Mouse (Mus musculus) naive thymus-derived CD4-positive, alpha-beta T cell, adult 2 months (primary cell): ENCODE results near the gene Olfr1264.

Experiments used
- DNase-seq: peaks from one replicate; pipeline ENCODE4 v3.0.0-alpha.2; 2011; ENCODE audit warnings: low read depth

Olfr1264 gene

DNA sequence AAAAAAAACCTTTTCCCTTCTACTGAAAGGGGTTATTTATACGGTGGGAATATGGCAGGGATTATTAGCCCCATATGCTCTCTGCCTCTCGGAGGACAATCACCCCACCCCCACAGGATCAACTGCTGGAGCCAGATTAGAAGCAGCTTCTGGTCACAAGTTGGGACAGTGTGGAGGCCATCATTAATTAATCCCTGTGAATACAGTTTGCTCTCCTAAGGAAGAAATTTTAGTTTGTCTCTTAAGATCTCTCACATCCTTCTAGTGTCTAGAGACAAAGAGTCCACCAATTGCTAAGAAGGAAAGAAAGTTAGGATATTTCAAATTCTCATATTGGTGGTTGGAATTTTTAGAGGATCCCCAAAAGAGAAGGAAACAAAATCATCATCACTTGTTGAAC lies at the start of gene Olfr1264:
Gene Olfr1264, minus strand, starts transcription at position 101 of the 400 bp plus-strand sequence.
- DNase-seq = no peak

DNA sequence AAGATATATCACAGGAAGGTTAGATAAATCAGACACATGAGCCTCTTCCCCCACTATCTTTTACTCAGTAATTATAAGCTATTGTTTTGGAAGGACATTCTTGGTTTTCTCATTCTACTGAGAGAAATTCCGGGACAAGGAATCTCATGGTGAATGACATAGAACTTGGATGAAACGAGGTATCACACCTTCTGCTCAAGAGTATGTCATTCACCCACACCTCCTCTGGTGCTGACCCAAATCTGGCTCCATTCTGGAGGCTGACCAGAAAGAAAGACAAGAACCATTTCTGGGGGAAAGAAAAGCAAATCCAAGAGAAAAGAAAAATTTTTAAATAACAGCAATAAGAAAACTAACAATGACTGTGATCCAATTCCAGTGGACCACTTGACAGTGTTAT lies 44.7 kb upstream of the Olfr1264 start:
- no peak for DNase-seq

GRCm38 (mm10) chr2:90063494-90063893 lies 38.1 kb upstream of the Olfr1264 start, which contains the start of gene Olfr140:
Olfr140 (minus strand) TSS chr2:90063594.
- DNase-seq = no peak

DNA sequence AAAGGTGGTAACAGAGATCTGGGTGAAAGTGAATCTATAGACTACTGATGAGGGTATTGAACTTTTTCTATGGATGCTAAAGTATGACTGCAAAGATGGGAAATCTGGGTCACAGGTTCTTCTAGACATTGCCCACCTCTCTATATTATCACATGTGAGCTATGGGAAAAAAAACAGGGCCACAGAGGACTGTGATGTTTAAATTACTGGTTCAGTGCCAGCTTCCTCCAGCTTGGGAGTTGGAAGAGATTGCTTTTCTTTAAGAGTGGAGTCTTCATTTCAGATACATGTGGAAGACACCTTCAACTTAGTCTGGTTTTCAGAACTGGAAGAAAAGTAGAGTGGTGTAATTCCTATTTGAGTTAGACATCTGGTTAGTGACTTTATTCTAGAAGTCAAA lies 9.7 kb upstream of the Olfr1264 start, which contains the start of gene Olfr1265:
Gene Olfr1265, plus strand, starts transcription at position 301 of the 400 bp plus-strand sequence.
- DNase-seq = no peak

GRCm38 (mm10) chr2:90011831-90012230 lies 13.5 kb downstream of the Olfr1264 start, which contains the start of gene Olfr1263:
Olfr1263 (plus strand) TSS chr2:90012131.
- DNase-seq = no peak

DNA sequence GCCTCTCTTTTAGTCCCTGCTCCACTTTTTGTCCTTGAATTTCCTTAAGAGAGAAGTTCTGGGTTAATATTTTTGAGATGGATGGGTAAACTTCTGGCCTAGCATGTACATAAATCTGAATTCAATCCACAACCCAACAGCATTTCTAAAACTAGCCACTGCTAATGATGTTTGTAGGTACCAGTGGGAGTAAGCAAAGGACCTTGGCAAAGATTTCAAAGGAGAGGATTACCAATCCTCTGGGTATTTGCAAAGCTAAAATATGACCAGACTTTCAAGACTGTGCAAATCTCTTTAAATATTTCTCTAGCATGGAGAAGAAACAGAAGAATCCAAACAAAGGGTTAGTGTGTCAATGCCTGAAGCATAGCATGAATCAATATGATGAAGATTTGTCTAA lies 25.5 kb downstream of the Olfr1264 start, which contains the start of gene Olfr1262:
Gene Olfr1262, plus strand, starts transcription at position 301 of the 400 bp plus-strand sequence.
- DNase-seq = no peak

DNA sequence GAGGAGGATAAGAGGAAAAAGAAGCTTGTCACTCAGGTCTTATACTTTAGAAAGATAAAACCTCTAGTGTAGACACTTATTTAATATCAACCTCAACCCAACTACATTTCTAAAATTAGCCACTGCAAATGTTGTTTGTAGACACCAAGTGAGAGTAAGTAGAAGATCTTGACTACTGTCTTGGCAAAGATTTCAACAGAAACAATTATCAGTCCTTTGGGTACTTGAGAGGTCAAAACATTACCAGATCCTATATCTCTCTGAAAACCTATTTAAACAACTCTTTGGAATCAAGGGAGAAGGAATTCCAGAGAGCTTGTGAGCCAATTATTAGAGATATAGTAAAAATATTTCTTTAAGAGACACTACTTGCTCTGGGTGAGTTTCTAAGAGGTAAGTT lies 34.5 kb downstream of the Olfr1264 start, which contains the start of gene Olfr1261:
Gene Olfr1261, plus strand, starts transcription at position 301 of the 400 bp plus-strand sequence.
- no peak for DNase-seq

GRCm38 (mm10) chr2:89977709-89978108 lies 47.7 kb downstream of the Olfr1264 start:
- no peak for DNase-seq

GRCm38 (mm10) chr2:89974184-89974583 lies 51.2 kb downstream of the Olfr1264 start, which contains the start of gene Olfr1260:
Olfr1260 (plus strand) TSS chr2:89974340.
- no peak for DNase-seq
